Mouse (Mus musculus): ENCODE measurements around the gene Itga10.

DNA sequence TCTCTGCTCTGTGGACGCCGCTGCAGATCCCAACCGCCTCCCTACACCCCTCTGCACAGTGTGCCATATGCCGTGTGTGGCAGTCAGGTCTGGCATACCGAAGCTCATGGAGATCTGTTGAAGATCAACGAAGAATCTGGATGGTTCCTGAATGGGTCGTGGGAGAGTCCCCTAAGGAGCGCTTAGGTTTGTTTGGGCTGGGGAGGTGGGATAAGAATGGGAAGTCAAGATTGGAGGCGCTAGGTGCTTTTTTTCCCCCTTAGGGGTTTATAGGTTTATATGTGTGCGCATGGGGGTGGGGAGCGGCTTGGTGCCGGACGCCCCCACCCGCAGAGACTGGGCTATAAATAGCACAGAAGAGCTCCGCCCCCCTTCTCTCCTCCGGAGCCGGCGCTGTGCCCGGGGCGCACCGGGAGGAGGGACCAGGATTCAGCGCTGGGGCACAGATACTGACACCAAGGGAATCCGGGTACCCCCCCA lies 49.1 kb upstream of the Itga10 start, which contains the start of gene Ankrd34a:
- no peak for TF ChIP-seq CTCF (IDR thresholded peaks at IDR 0.05; ENCODE audit: borderline replicate concordance, insufficient read depth, low read length)
- TF ChIP-seq POLR2A (IDR thresholded peaks at IDR 0.05; ENCODE audit: low read depth, low read length): no peak
